Mouse (Mus musculus) CD4-positive, CD25-positive, alpha-beta regulatory T cell (primary cell): Measurements from ENCODE around the gene Tmem174. TPM values are rescaled to one million over a fixed set of nuclear protein-coding genes. Genes with fewer than 3 reads are reported as not detected.

ENCODE experiments used
- polyA plus RNA-seq: library from polyadenylated mRNA; unstranded; fragments of 100-300 nt; shearing (Covaris generic); gene quantifications from one replicate; pipeline ENCODE4 v1.2.1, GENCODE M21; 2017

Gene Tmem174
- not detected for polyA plus RNA-seq

DNA sequence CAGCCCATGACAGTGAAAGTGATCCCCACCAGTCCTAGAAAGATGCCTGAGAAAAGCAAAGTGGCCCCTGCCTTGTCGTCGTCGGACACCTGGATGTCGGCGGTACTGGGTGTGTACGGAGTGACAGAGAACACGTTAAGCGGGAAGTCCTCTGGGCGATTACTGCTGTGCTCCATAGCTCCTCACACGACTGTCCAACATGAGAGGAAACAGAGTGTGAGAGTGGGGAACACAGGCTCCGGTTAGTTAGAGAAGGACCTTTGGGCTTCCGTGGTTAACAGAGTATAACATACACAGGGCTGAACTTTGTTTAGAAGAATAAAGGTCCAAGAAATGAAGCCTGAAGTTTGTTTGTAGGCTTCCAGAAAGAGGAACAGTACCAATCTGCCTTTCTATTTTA lies at the start of gene Tmem174:
Gene Tmem174, minus strand, starts transcription at position 266 of the 400 bp plus-strand sequence.

Other genes starting within 250 kb of the Tmem174 start
- gene Gm10320, start 145.4 kb downstream of the Tmem174 start, polyA plus RNA-seq = 0.37 TPM
- gene Tmem171, start 57.4 kb upstream of the Tmem174 start, polyA plus RNA-seq = not detected
- 52.3 TPM for gene Fcho2, start 178.0 kb upstream of the Tmem174 start, polyA plus RNA-seq